Mouse (Mus musculus): ENCODE measurements around the gene Entpd3. TPM values are rescaled to one million over a fixed set of nuclear protein-coding genes. Genes with fewer than 3 reads are reported as not detected.
A peak's percentile ranks its signal among the peaks of the same experiment; 100 is the strongest.

The Entpd3 gene
- polyA plus RNA-seq, 1 experiment from 2014 or later: 0.30 TPM

- no peaks in the 10 kb centered on the region for H3K9me3 ChIP-seq (replicated peaks)
- H3K4me1 ChIP-seq: peaks cover 14% of the 10 kb centered on the region
- no peaks in the 10 kb centered on the region for H3K27me3 ChIP-seq
- no peaks in the 10 kb centered on the region for H3K36me3 ChIP-seq (ENCODE audit: poor library complexity, severe bottlenecking)
- 9% methylated on average over 3 of the region's 3 CpGs for WGBS
- ATAC-seq: no peak
- H3K4me3 ChIP-seq: no peak overlapping the region
- no peak overlapping the region for H3K27ac ChIP-seq
- no peak overlapping the region for H3K9ac ChIP-seq
- no peak overlapping the region for H3K4me2 ChIP-seq
Measured at GRCm38 (mm10) chr9:120586546-120586945, 46.9 kb downstream of the Entpd3 start.

- Histone ChIP-seq H3K9me3 (replicated peaks) (no peaks in the 10 kb centered on the region), H3K4me3 (no peak overlapping the region), H3K36me3 (ENCODE audit: poor library complexity, severe bottlenecking) (no peaks in the 10 kb centered on the region), H3K9ac (no peak overlapping the region), H3K4me2 (no peak overlapping the region), H3K4me1 (peaks cover 29% of the 10 kb centered on the region), H3K27me3 (no peaks in the 10 kb centered on the region; the same call in 1 of the 2 replicates), H3K27ac (no peak overlapping the region)
- ATAC-seq: peak; percentile 27; the same call in 1 of the 2 replicates
- WGBS: 1% methylated on average over 9 of the region's 9 CpGs
Measured at GRCm38 (mm10) chr9:120591490-120591889, 51.9 kb downstream of the Entpd3 start.

- H3K27ac ChIP-seq: no peak overlapping the region
- no peaks in the 10 kb centered on the region for H3K36me3 ChIP-seq (ENCODE audit: poor library complexity, severe bottlenecking)
- WGBS: 29% methylated on average over 9 of the region's 9 CpGs
- no peaks in the 10 kb centered on the region; the same call in 1 of the 2 replicates for H3K27me3 ChIP-seq
- H3K4me1 ChIP-seq: peaks cover 29% of the 10 kb centered on the region
- no peak overlapping the region for H3K4me2 ChIP-seq
- H3K9me3 ChIP-seq (replicated peaks): no peaks in the 10 kb centered on the region
- no peak overlapping the region for H3K4me3 ChIP-seq
- ATAC-seq: no peak
- no peak overlapping the region; the same call in 1 of the 2 replicates for H3K9ac ChIP-seq
Measured at GRCm38 (mm10) chr9:120593383-120594101, 53.9 kb downstream of the Entpd3 start.

GRCm38 (mm10) chr9:120594839-120595238 lies 55.2 kb downstream of the Entpd3 start:
- no peak for ATAC-seq
- Histone ChIP-seq H3K4me2 (no peak overlapping the region), H3K36me3 (ENCODE audit: poor library complexity, severe bottlenecking) (no peaks in the 10 kb centered on the region), H3K4me3 (no peak overlapping the region), H3K27ac (no peak overlapping the region), H3K9ac (no peak overlapping the region), H3K9me3 (replicated peaks) (no peaks in the 10 kb centered on the region), H3K4me1 (peaks cover 29% of the 10 kb centered on the region), H3K27me3 (no peaks in the 10 kb centered on the region; the same call in 1 of the 2 replicates)
- WGBS: 20% methylated on average over 6 of the region's 6 CpGs

DNA sequence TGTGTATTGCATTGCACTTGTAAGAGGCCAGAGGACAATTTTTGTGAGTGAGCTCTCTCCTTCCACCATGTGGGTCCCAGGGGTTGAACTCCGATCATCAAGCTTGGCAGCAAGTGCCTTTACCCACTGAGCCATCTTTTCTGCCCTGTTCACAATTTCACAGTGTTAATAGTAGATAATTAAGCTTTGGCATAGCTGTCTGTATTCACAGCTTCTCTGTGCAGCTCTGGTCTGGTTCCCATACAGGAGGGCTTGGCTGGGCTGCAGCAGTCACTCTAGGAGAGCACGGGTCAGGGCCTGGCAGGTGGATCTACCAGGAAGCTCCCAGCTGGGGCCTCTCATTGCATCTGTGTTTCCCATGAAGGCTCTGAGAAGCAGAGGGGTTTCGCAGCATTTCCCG lies 55.7 kb downstream of the Entpd3 start:
- Histone ChIP-seq H3K9me3 (replicated peaks) (no peaks in the 10 kb centered on the region), H3K27me3 (no peaks in the 10 kb centered on the region; the same call in 1 of the 2 replicates), H3K4me2 (no peak overlapping the region), H3K27ac (peak overlapping the region; percentile 33; the same call in 1 of the 2 replicates), H3K4me3 (no peak overlapping the region), H3K36me3 (ENCODE audit: poor library complexity, severe bottlenecking) (no peaks in the 10 kb centered on the region), H3K4me1 (peaks cover 29% of the 10 kb centered on the region), H3K9ac (no peak overlapping the region)
- peak; percentile 61; the same call in 1 of the 2 replicates for ATAC-seq
- WGBS: 45% methylated on average over 4 of the region's 4 CpGs

GRCm38 (mm10) chr9:120601488-120602171 lies 62.0 kb downstream of the Entpd3 start:
- H3K27me3 ChIP-seq: no peaks in the 10 kb centered on the region
- no peak overlapping the region for H3K9ac ChIP-seq
- H3K27ac ChIP-seq: no peak overlapping the region
- H3K9me3 ChIP-seq (replicated peaks): no peaks in the 10 kb centered on the region
- 18% methylated on average over 17 of the region's 17 CpGs for WGBS
- peak; percentile 34; the same call in 1 of the 2 replicates for ATAC-seq
- H3K36me3 ChIP-seq (ENCODE audit: poor library complexity, severe bottlenecking): no peaks in the 10 kb centered on the region
- peaks cover 19% of the 10 kb centered on the region for H3K4me1 ChIP-seq
- no peak overlapping the region for H3K4me2 ChIP-seq
- no peak overlapping the region for H3K4me3 ChIP-seq

GRCm38 (mm10) chr9:120602172-120602838 lies 62.7 kb downstream of the Entpd3 start:
- Histone ChIP-seq H3K4me2 (peak overlapping the region; percentile 46), H3K9ac (0 out of 2 replicates have a peak overlapping the region, but pooled peaks have one; percentile 18), H3K27me3 (no peaks in the 10 kb centered on the region), H3K4me3 (no peak overlapping the region), H3K36me3 (ENCODE audit: poor library complexity, severe bottlenecking) (no peaks in the 10 kb centered on the region), H3K27ac (0 out of 2 replicates have a peak overlapping the region, but pooled peaks have one; percentile 42), H3K9me3 (replicated peaks) (no peaks in the 10 kb centered on the region; the same call in 1 of the 2 replicates), H3K4me1 (peaks cover 19% of the 10 kb centered on the region)
- ATAC-seq: peak; percentile 59
- 48% methylated on average over 17 of the region's 17 CpGs for WGBS

- peak overlapping the region; percentile 46 for H3K4me2 ChIP-seq
- no peaks in the 10 kb centered on the region for H3K36me3 ChIP-seq (ENCODE audit: poor library complexity, severe bottlenecking)
- WGBS: 2% methylated on average over 23 of the region's 23 CpGs
- H3K9me3 ChIP-seq (replicated peaks): no peaks in the 10 kb centered on the region; the same call in 1 of the 2 replicates
- ATAC-seq: peak; percentile 92
- no peaks in the 10 kb centered on the region for H3K27me3 ChIP-seq
- peak overlapping the region; percentile 42; the same call in 1 of the 2 replicates for H3K27ac ChIP-seq
- peaks cover 19% of the 10 kb centered on the region for H3K4me1 ChIP-seq
- peak overlapping the region; percentile 45; the same call in 1 of the 2 replicates for H3K9ac ChIP-seq
- no peak overlapping the region; the same call in 1 of the 2 replicates for H3K4me3 ChIP-seq
Measured at GRCm38 (mm10) chr9:120602839-120603511, 63.4 kb downstream of the Entpd3 start.

DNA sequence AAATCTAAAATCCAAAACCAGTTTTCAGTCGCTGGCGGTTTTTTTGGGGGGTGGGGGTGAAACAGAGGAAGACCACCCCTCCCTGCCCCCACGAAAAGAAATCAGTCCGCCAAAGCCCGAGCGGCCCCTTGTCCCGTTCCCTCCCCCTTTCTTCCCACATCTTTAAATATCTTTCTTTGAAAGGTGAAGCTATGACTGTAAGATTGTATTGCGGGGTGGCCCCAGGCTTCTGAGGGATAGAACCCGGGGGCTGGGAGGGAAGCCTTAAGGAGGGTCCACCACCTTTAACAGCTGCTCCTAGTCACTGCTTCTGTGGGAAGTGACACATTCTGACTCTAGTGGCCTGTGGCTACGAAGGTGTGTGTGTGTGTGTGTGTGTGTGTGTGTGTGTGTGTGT lies 63.9 kb downstream of the Entpd3 start:
- peak overlapping the region; percentile 45 for H3K9ac ChIP-seq
- H3K4me1 ChIP-seq: peaks cover 19% of the 10 kb centered on the region
- H3K27ac ChIP-seq: no peak overlapping the region
- H3K9me3 ChIP-seq (replicated peaks): no peaks in the 10 kb centered on the region; the same call in 1 of the 2 replicates
- no peaks in the 10 kb centered on the region for H3K27me3 ChIP-seq
- H3K36me3 ChIP-seq (ENCODE audit: poor library complexity, severe bottlenecking): no peaks in the 10 kb centered on the region
- 10% methylated on average over 10 of the region's 10 CpGs for WGBS
- H3K4me3 ChIP-seq: no peak overlapping the region; the same call in 1 of the 2 replicates
- H3K4me2 ChIP-seq: peak overlapping the region; percentile 46
- no peak for ATAC-seq

DNA sequence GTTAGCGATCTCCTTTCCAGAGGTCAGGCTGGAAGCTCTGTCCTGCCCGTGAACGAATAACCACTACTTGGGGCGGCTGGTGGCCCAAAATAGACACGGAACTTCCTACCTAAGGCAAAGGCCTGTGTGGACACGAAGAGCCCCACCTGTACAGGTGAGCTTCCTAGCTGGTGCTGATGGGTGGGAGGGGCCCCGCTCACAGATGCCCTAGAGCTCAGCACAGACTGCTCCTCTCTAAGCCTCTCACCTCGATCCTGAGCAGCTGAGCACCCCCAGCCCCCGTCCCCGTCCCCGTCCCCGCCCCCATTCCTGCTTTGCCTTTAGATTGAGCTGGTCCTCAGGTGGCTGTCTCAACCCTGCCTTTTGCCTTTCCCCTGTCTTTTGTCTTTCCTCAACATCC lies 64.3 kb downstream of the Entpd3 start:
- Histone ChIP-seq H3K27me3 (no peaks in the 10 kb centered on the region), H3K27ac (no peak overlapping the region), H3K9ac (no peak overlapping the region), H3K4me1 (peaks cover 19% of the 10 kb centered on the region), H3K4me2 (no peak overlapping the region), H3K9me3 (replicated peaks) (no peaks in the 10 kb centered on the region; the same call in 1 of the 2 replicates), H3K36me3 (ENCODE audit: poor library complexity, severe bottlenecking) (no peaks in the 10 kb centered on the region), H3K4me3 (no peak overlapping the region)
- no peak for ATAC-seq
- 36% methylated on average over 9 of the region's 12 CpGs for WGBS

DNA sequence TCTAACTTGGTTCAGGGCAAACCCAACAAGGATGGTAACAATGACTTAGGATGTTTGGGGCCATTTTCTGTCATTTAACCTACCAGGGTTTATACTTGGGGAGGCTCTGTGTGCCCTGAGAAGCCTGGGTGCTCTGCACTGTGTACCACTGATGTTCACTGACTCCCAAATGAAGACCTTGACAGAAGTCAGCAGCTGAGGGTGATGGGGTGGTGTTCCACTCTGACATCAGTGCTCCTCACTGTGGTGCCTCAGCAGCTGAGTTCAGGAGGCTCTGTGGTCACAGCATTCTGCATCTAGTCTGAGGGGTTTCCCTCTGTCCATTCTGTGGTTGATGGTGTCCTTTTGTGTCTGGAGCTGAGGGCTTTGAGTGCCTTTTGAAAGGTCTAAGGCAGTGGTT lies 71.4 kb downstream of the Entpd3 start:
- ATAC-seq: no peak
- H3K27ac ChIP-seq: no peak overlapping the region
- no peak overlapping the region for H3K4me2 ChIP-seq
- H3K27me3 ChIP-seq: no peaks in the 10 kb centered on the region
- no peak overlapping the region for H3K9ac ChIP-seq
- H3K9me3 ChIP-seq (replicated peaks): no peaks in the 10 kb centered on the region; the same call in 1 of the 2 replicates
- no peaks in the 10 kb centered on the region for H3K4me1 ChIP-seq
- H3K36me3 ChIP-seq (ENCODE audit: poor library complexity, severe bottlenecking): no peaks in the 10 kb centered on the region
- H3K4me3 ChIP-seq: no peak overlapping the region
